Mouse (Mus musculus): Measurements from ENCODE around the gene Pelp1.

- TF ChIP-seq MYOG (IDR thresholded peaks at IDR 0.05; ENCODE audit: control insufficient read depth in 1 of 3, insufficient read depth in 1 of 3, insufficient read length in 2 of 3, low read depth in 2 of 3): no peak
- no peak for TF ChIP-seq POLR2A (IDR thresholded peaks at IDR 0.05; ENCODE audit: insufficient read length, low read depth)
- TF ChIP-seq MYOD1 (IDR thresholded peaks at IDR 0.05; ENCODE audit: control insufficient read depth in 1 of 3, insufficient read length in 2 of 3, low read depth in 2 of 3): no peak
- no peak for TF ChIP-seq E2F4 (IDR thresholded peaks at IDR 0.05; ENCODE audit: insufficient read depth)
- TF ChIP-seq USF1 (IDR thresholded peaks at IDR 0.05; ENCODE audit: low read depth): no peak
- no peak for TF ChIP-seq REST (IDR thresholded peaks at IDR 0.05; ENCODE audit: insufficient read depth, insufficient read length)
- no peak for TF ChIP-seq SRF (IDR thresholded peaks at IDR 0.05; ENCODE audit: control insufficient read depth, insufficient read length, low read depth)
Measured at GRCm38 (mm10) chr11:70412591-70412990, 2.8 kb upstream of the Pelp1 start.

Measured in myocyte (in vitro differentiated cells).